Mouse (Mus musculus) brain, adult 10 weeks (tissue): Measurements from ENCODE around the gene Ccdc36. TPM values are rescaled to one million over a fixed set of nuclear protein-coding genes. Genes with fewer than 3 reads are reported as not detected.

Experiments used
- polyA plus RNA-seq: library from polyadenylated mRNA; stranded (reverse); fragments of 350-450 nt; fragmentation: Illumina TruSeq; extraction: RNeasy Lipid Tissue Mini Kit (QIAGEN cat#74804); gene quantifications from one replicate; pipeline ENCODE4 v1.2.3, GENCODE M21; 2015; ENCODE audit warnings: low read depth, low replicate concordance

The Ccdc36 gene
- 0.54 TPM for polyA plus RNA-seq

GRCm38 (mm10) chr9:108428384-108428783 is at the start of gene Ccdc36:
Ccdc36 (minus strand) TSS chr9:108428484.

GRCm38 (mm10) chr9:108461181-108461631 is 32.9 kb upstream of the Ccdc36 start, which contains the start of gene Klhdc8b:
Klhdc8b (minus strand) TSS chr9:108461581.

GRCm38 (mm10) chr9:108460319-108461178 is 32.3 kb upstream of the Ccdc36 start, which contains the start of gene Ccdc71:
Ccdc71 (plus strand) TSS chr9:108460527.

GRCm38 (mm10) chr9:108436182-108436581 is 7.9 kb upstream of the Ccdc36 start, which contains the start of gene BC048562:
BC048562 (plus strand) TSS chr9:108436482.

GRCm38 (mm10) chr9:108392676-108393075 is 35.6 kb downstream of the Ccdc36 start, which contains the start of gene 1700102P08Rik:
1700102P08Rik (plus strand) TSS chr9:108392805.

Other genes starting within 250 kb of the Ccdc36 start
- gene Bsn, start 238.1 kb downstream of the Ccdc36 start, polyA plus RNA-seq: 87.7 TPM
- gene Dag1, start 164.5 kb downstream of the Ccdc36 start, polyA plus RNA-seq: 42.5 TPM
- 118 TPM for gene Nicn1, start 138.1 kb downstream of the Ccdc36 start, polyA plus RNA-seq
- 37.8 TPM for gene Amt, start 131.6 kb downstream of the Ccdc36 start, polyA plus RNA-seq
- 211 TPM for gene Rhoa, start 122.4 kb downstream of the Ccdc36 start, polyA plus RNA-seq
- gene Tcta, start 122.3 kb downstream of the Ccdc36 start, polyA plus RNA-seq: 47.8 TPM
- gene Gpx1, start 89.6 kb downstream of the Ccdc36 start, polyA plus RNA-seq: 253 TPM
- 84.3 TPM for gene Usp4, start 80.6 kb downstream of the Ccdc36 start, polyA plus RNA-seq
- gene 1700102P08Rik, start 35.7 kb downstream of the Ccdc36 start, polyA plus RNA-seq: 1.5 TPM
- gene BC048562, start 8.0 kb upstream of the Ccdc36 start, polyA plus RNA-seq: not detected
- gene Ccdc71, start 32.0 kb upstream of the Ccdc36 start, polyA plus RNA-seq: 21.9 TPM
- 26.8 TPM for gene Klhdc8b, start 33.1 kb upstream of the Ccdc36 start, polyA plus RNA-seq
- 20.5 TPM for gene Lamb2, start 51.3 kb upstream of the Ccdc36 start, polyA plus RNA-seq
- gene Usp19, start 62.1 kb upstream of the Ccdc36 start, polyA plus RNA-seq: 95.0 TPM
- gene Qars, start 79.2 kb upstream of the Ccdc36 start, polyA plus RNA-seq: 70.9 TPM
- gene Qrich1, start 88.3 kb upstream of the Ccdc36 start, polyA plus RNA-seq: 77.0 TPM
- gene Impdh2, start 131.8 kb upstream of the Ccdc36 start, polyA plus RNA-seq: 66.7 TPM
- 58.9 TPM for gene Ndufaf3, start 138.9 kb upstream of the Ccdc36 start, polyA plus RNA-seq
- 120 TPM for gene Dalrd3, start 141.4 kb upstream of the Ccdc36 start, polyA plus RNA-seq
- 78.4 TPM for gene Wdr6, start 150.3 kb upstream of the Ccdc36 start, polyA plus RNA-seq
- 93.6 TPM for gene P4htm, start 169.2 kb upstream of the Ccdc36 start, polyA plus RNA-seq
- gene Arih2, start 220.9 kb upstream of the Ccdc36 start, polyA plus RNA-seq: 39.4 TPM
- gene Slc25a20, start 233.6 kb upstream of the Ccdc36 start, polyA plus RNA-seq: 19.6 TPM